Mouse (Mus musculus) natural killer cell, adult 2 months (primary cell): ENCODE results near the gene Ifnab.
A peak's percentile ranks its signal among the peaks of the same experiment; 100 is the strongest.

Experiments used
- DNase-seq, 2 experiments: peaks; one replicate each; pipeline ENCODE4 v3.0.0; 2022; ENCODE audit warnings: low spot score in 2 of 2

The Ifnab gene

DNA sequence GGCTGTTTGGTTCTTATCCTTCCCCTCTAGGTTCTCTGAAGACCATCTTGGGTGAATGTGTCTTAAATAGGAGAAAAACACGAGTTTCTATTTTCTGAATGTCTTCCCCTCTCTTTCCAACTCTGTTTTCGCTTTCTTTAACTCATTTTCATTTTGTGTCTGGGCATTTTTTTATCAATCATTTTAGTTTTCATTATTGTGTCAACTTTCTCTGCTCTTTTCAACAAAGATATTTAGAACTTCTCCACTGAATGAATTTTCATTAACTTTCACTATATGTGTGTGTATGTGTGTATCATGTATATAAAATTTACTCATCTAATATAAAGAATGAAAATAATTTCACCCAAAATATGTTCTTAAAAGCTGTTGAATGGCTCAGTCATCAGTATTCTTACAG lies at the start of gene Ifnab:
TSS of gene Ifnab (minus strand) at position 101 of the 400 bp plus-strand sequence.
- no peak for DNase-seq

- no peak for DNase-seq
These were observed 47.9 kb upstream of the Ifnab start for GRCm38 (mm10) chr4:88739036-88739435.

- DNase-seq, result peak; percentile 60 to 68
These were observed 47.3 kb upstream of the Ifnab start for GRCm38 (mm10) chr4:88738480-88738879.

- DNase-seq, result peak in 1 of 2 experiments; percentile 36
These were observed 36.2 kb upstream of the Ifnab start for GRCm38 (mm10) chr4:88727324-88727723.

GRCm38 (mm10) chr4:88726727-88727126 lies 35.6 kb upstream of the Ifnab start:
- DNase-seq, result no peak

DNA sequence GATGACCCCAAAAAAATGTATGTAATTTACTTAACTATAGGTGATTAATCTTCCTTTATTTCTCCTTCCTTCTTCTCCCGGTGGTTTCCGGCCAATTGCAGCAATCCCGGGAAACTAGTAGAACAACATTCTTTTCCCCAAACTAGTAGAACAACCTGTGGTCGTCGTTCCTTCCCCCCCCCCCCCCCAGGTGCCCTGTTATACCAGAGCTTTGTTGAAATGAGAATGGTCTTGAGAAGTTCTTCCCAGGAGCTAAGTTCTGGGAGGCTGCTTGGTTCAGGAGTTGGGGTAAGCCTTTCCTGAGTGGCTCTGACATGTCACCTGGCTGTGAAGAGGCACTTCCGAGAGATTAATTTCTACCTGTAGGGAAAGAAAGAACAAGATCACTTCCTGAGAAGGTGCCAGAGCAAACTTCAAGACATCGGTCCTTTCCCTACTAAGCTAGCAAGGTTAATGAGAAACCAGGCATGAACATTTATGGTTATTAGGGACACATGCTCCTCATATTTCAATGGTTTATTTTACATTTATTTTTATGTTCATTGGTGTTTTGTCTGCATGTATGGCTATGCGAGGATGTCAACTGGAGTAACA lies 32.4 kb upstream of the Ifnab start:
- DNase-seq, result no peak

DNA sequence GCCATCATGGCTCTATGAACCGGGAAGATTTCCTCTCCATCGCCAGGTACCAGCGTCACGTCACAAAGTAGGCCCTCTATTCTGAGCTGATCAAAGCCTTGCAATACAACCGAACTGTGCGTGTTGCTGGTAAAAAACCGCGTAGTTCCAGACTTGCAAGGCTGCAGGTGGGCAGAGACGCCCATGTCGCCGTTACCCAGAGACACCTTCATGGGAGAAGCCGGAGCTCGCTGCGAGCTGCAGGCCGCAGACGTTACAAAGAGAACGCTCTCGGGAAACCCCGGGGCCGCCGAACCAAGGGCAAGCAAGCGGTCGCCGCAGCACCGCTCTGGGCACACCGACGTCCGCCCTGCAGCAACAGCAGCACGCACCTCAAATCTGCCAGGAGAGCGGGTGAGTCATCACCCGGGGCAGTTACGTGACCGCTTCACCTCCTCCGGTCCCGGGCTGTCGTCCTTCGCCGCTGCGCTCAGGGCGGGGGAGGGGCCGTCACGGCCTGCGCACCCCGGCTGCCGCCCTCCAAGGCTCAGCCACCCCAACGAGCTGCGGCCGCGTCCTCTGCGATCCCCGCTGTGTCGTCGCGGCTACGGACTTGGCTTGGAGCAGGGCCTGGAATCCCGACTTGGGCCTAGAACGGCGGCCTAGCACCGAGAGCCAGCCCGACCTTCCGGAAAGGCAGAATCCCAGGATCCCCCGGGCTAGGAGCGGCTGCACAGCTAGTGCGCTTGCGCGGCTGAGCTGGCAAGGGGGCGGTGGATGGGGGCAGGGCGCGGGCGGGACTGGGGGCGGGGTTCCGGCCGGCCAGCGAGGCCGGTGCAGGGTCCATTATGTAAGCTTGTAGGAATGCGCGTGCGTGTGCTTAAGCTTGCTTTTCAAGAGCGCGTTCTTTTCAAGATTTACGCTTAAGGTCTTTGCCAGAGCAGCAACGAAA lies 30.9 kb upstream of the Ifnab start, which contains the start of the genes Gm26566 and Klhl9:
TSS of gene Gm26566 (plus strand) at position 15 of the 931 bp plus-strand sequence.
TSS of gene Klhl9 (minus strand) at position 675 of the 931 bp plus-strand sequence.
- DNase-seq, result peak; percentile 85 to 86

- no peak for DNase-seq
These were observed 27.6 kb upstream of the Ifnab start for GRCm38 (mm10) chr4:88718715-88719114.

DNA sequence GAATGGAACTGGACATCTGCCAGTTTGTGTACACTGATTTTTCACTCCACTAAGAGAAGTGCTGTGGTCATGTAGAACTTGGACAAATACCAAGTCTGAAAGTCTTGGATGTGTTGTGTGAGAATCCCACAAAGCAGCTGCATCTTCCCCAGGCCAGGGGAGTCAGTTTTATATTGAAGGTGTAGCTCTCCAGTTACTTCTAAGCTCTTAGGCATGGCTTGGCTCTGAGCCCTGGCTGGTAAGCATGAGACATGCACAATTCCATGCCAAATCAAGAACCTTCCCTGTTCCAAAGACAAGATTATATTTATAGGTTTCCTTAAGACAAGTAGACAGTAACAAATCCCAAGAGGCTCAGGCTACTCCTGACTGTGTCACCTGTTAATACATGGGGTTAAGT lies 23.9 kb upstream of the Ifnab start:
- DNase-seq, result no peak

GRCm38 (mm10) chr4:88714281-88714680 lies 23.1 kb upstream of the Ifnab start:
- DNase-seq, result no peak

DNA sequence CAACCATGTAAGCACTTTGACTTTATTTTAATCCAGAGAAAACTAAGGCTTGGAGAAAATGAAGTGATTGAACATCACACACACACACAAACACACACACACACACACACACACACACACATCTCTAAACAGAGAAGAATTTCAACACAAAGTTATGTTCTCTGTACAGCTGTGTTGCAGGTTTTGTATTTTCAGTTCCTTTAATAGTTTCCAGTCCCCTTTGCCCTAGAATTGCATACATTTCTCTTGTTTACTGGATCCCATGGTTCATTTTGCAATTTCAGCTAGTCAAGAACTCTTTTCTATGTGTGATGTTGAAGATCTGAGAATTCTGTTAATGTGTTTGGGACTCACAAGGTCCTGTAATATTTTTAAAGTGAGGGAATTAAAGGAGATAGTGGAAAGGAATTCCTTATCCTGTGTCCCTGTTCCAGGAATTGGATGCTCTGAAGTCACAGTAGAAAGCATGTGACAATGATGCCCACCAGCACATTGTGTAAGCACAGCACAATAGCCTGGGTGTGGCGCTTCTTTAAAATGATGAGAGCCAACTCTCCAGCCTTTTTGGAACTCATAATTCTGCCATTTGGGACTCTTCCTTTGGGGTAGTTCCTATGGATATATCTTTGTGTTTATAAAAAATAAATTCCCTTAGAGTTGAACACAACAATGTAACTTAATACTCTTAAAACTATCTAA lies 16.1 kb upstream of the Ifnab start:
- no peak for DNase-seq

DNA sequence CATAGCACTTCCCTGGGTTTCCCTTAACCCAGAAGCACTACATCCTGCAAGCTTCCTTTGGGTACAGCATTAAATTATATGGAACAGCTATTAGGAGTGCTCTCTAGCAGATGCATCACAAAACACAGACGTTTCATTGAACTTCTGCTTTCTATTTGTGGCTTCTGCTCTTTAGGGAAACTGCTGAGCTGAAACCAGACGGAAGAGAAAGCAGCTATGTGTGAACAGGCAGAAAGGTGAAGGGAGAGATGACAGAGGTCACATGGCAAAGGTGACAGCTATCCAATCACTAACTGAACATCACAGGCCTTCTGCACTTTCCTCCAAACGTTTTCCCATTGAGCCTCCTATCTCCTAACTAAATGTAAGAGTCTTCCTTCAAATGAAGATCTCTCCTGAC lies 14.8 kb upstream of the Ifnab start:
- DNase-seq, result peak in 1 of 2 experiments; percentile 35

DNA sequence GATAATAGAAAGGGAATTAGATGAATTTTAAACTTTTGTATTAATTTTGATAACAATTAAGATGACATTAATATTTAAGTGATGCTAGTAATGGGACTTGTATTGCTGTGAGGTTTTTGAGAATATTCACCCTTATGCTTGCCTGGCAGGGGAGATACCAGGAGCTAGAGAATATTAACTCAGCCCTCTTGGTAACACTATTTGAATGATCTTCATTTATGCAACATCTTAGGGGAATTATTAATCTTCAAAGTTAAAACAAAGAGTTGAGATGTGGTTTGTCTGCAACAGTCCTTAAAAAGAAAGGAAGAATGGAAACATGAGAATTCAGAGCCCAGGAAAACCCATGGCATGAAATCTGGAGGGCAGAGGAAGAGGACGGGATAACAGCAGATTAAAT lies 8.1 kb upstream of the Ifnab start:
- no peak for DNase-seq

DNA sequence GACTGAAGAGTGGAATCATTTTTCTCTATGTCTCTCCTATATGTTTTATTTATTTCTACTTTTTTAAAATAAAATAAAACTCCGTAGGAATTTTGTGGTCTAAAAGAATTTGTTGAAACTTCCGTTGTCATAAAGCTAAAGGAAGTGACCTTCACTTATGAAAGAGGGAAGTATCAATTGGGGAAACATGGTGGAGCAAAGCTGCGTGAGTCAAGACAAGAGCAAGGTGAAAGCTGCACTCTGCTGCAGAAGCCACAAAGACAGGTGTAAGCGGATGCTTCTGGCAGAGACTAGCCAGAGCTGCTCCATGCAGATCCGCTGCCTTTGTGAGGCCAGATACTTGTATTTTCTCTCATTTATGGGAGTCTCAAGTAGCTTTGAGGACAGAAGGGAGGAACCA lies 7.6 kb upstream of the Ifnab start:
- DNase-seq, result no peak

DNA sequence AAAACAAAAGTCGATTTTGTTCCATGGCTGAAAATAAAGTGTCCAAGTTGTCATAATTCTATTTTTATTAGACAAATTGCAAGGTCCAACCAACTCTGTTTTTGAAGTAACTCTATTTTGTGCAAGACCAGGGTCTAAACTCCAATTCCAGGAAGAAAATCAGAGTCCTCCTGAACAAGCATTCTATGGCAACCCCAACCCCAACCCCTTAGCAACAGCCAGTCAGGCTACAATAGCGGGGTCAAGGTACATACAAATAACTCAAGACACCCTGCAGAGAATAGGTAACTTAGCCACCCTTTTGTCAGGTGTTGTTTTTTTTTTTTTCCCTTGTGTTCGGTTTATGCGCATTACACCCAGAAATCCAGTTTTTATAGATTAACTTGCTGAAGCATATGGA lies 6.6 kb upstream of the Ifnab start:
- DNase-seq, result no peak

DNA sequence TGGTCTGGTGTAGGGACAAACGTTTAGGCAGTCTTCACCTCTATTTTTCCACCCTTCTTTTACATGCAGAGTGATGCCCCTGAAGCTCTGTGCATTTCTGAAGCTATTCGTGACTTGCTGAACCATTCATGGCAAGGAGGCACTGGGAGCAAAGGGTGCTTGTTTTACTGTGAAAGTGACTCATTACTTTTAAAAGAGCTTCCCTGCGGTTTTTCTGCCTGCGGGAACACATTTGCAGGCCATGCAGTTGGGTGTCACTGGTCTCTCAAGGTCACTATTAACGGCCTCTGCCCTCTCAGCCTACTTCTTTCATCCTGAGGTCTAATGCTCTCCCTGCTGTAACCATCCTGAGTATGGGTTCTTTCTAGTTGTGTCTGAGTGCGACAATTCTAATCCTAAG lies 5.9 kb upstream of the Ifnab start:
- DNase-seq, result no peak

DNA sequence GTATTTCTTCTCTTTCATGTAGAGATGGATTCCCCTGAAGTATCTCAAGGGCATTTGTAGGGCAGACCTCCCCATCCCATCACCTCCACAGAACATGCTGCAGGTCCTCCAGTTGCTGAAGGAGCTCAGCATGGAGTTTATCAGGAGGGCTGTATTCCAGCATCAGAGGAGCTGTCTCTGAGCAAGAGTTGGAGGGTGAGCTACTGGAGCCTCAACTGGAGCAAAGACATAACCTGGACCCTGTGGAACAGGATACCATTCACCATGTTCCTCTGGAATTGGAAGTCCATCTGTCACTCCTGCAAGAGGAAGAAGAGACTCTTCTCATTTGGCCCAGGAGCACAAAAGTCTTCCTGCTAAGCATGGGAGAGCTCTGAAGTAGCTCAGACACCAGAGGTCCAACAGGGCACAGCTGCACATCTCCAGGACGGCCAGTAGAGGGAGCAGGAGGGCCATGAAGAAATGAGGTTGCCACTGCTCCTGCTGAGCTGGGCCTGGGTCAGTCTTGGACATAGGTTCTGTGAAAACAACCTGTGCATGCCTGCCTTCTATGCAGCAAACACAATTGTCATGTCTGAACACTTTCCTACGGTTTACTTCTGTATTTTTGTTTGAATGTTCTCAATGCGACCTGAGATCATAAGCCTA lies 5.2 kb upstream of the Ifnab start:
- peak; percentile 66 to 76 for DNase-seq

DNA sequence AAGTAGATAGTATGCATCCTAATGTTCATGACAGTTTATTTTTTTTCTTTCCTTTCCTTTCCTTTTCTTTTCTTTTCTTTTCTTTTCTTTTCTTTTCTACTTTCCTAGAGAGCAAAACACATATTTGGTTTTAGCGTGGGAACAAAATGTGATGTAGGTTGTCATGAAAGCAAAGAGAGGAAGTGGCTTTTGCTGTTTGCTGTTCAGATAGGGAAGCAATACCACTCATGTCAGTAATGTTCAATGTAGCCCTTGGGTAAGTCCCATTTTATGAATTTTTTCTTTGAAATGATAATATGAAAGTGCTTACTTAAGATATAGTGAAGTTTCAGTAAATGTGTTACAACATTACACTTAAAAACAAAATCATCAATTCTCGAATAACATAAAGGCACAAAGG lies 2.2 kb upstream of the Ifnab start:
- DNase-seq, result no peak

DNA sequence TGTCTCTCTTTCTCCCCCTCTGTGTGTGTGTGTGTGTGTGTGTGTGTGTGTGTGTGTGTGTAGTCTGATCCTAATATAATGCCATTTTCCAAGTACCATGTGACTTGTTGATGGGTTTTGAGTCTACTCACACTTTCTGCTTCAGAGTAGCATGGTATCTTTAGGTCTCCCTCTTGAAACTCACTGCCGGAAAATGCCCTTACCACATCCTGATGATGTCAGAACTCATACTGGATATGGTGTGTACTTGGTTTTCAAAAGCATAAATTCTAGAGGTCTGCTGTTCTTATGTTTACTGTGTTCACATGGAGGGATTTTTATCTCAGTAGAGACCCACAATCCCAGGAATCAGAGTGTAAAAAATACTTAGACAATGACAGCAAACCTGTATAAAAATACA lies 1.4 kb upstream of the Ifnab start:
- DNase-seq, result peak in 1 of 2 experiments; percentile 9

GRCm38 (mm10) chr4:88683812-88684211 lies 7.3 kb downstream of the Ifnab start, which contains the start of gene Ifna2:
Ifna2 (minus strand) TSS chr4:88683912.
- no peak for DNase-seq

DNA sequence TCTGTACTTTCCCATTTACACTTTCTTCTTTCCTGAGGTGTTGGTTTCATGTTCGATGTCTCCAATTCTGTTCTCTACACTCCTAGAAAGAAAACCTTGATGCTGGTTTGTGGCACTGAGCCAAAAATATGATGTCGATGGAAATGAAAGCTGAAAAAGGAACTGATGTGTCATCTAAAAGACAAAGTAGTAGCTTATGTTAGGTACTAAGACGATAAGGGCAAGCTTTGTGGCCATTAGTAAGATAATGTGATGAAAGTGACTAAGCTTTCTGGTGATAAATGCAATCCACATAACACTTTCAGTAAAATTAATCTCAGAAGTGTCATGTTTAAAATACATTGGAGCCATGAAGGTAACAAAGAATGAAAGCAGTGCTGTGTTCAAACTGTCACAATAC lies 9.8 kb downstream of the Ifnab start:
- no peak for DNase-seq

- DNase-seq, result no peak
These were observed 10.8 kb downstream of the Ifnab start for GRCm38 (mm10) chr4:88680362-88680761.
